Comparison of ENCODE assay signal across 9 mouse cellular contexts in the genomic region with DNA sequence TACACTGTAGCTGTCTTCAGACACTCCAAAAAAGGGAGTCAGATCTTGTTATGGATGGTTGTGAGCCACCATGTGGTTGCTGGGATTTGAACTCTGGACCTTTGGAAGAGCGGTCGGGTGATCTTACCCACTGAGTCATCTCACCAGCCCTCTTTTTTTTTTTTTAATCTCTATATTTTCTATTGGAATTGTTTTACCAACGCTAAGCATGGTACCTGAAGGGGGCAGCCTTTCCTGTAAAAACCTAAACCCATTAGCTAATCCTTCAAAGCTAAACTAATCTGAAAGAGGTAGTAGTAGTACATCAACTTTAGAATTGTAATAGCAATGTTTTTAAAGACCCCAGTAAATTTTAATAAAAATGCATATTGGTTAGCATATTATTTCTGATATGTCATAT. TPM values are rescaled to one million over a fixed set of nuclear protein-coding genes. Genes with fewer than 3 reads are reported as not detected.
DNase-seq lines count a peak whose midpoint lies in the region; ATAC-seq and TF ChIP-seq lines count a peak whose summit lies in the region.
"Had no signal": no experiment of that assay in that cellular context is flagged by ENCODE, and none has a peak within 500 bp of the region (broad histone marks: within the 10 kb centered on the region; RNA-seq: fewer than 3 reads in every experiment).

No protein-coding gene starts in this region.

- no peaks in the 10 kb centered on the region for H3K27me3 ChIP-seq in heart, adult 2 months (ENCODE audit: control insufficient read depth, insufficient read depth, low read length)
- peaks cover 6% of the 10 kb centered on the region; the same call in 1 of the 2 replicates for H3K27me3 ChIP-seq in heart, embryonic 11.5 days (ENCODE audit: control insufficient read depth, insufficient read depth, low read length)
- no peaks in the 10 kb centered on the region for H3K27me3 ChIP-seq in spleen, adult 2 months (ENCODE audit: control insufficient read depth, insufficient read depth, low read length)
- H3K27me3 ChIP-seq in hindbrain, embryonic 13.5 days = no peaks in the 10 kb centered on the region

- no peak for TF ChIP-seq POLR2A in heart, adult 2 months (IDR thresholded peaks at IDR 0.05; ENCODE audit: insufficient read depth, low read depth, low read length)
- TF ChIP-seq POLR2A in spleen, adult 2 months (IDR thresholded peaks at IDR 0.05; ENCODE audit: low read depth, low read length) = no peak

- no peak overlapping the region for H3K27ac ChIP-seq in heart, adult 2 months
- H3K27ac ChIP-seq in heart, embryonic 11.5 days (ENCODE audit: low read depth, low read length) = no peak overlapping the region
- no peak overlapping the region for H3K27ac ChIP-seq in spleen, adult 2 months (ENCODE audit: insufficient read depth, low read length)
- H3K27ac ChIP-seq in hindbrain, embryonic 13.5 days = no peak overlapping the region

- no peak overlapping the region for H3K4me2 ChIP-seq in heart, embryonic 11.5 days
- no peak overlapping the region for H3K4me2 ChIP-seq in hindbrain, embryonic 13.5 days

- no peaks in the 10 kb centered on the region for H3K4me1 ChIP-seq in heart, adult 2 months (ENCODE audit: control insufficient read depth, insufficient read depth, low read length)
- no peaks in the 10 kb centered on the region for H3K4me1 ChIP-seq in heart, embryonic 11.5 days (ENCODE audit: control insufficient read depth, insufficient read depth, low read length)
- H3K4me1 ChIP-seq in spleen, adult 2 months (ENCODE audit: control insufficient read depth, insufficient read depth, insufficient read length) = no peaks in the 10 kb centered on the region
- no peaks in the 10 kb centered on the region; the same call in 1 of the 2 replicates for H3K4me1 ChIP-seq in hindbrain, embryonic 13.5 days (replicated peaks)

- no peaks in the 10 kb centered on the region for H3K36me3 ChIP-seq in heart, adult 2 months (ENCODE audit: control insufficient read depth, insufficient read depth, low read length)
- no peaks in the 10 kb centered on the region for H3K36me3 ChIP-seq in heart, embryonic 11.5 days (ENCODE audit: control insufficient read depth, insufficient read depth, low read length)
- H3K36me3 ChIP-seq in spleen, adult 2 months (ENCODE audit: control insufficient read depth, insufficient read depth, low read length) = no peaks in the 10 kb centered on the region
- H3K36me3 ChIP-seq in hindbrain, embryonic 13.5 days = no peaks in the 10 kb centered on the region

- H3K9me3 ChIP-seq in heart, embryonic 11.5 days (replicated peaks; ENCODE audit: control insufficient read depth, low read length) = no peaks in the 10 kb centered on the region
- no peaks in the 10 kb centered on the region for H3K9me3 ChIP-seq in hindbrain, embryonic 13.5 days

- intact Hi-C loops in heart, adult 2 months (cut with DNase I) = no loop called here

- H3K9ac ChIP-seq in heart, adult 2 months (ENCODE audit: low read depth, low read length) = no peak overlapping the region
- H3K9ac ChIP-seq in heart, embryonic 11.5 days (ENCODE audit: low read depth, low read length) = no peak overlapping the region
- H3K9ac ChIP-seq in hindbrain, embryonic 13.5 days = no peak overlapping the region

- H3K79me2 ChIP-seq in heart, adult 2 months (replicated peaks; ENCODE audit: control insufficient read depth, insufficient read depth, low read length) = no peaks in the 10 kb centered on the region

- no peak for TF ChIP-seq EP300 in heart, adult 2 months (IDR thresholded peaks at IDR 0.05; ENCODE audit: insufficient read depth, low read depth, low read length)

- TF ChIP-seq CTCF in heart, adult 2 months (IDR thresholded peaks at IDR 0.05) = peak; percentile 56
- TF ChIP-seq CTCF in spleen, adult 2 months (IDR thresholded peaks at IDR 0.05; ENCODE audit: extremely low read depth, insufficient read depth, insufficient read length, insufficient replicate concordance) = no peak

- no peak overlapping the region for H3K4me3 ChIP-seq in heart, adult 2 months
- no peak overlapping the region for H3K4me3 ChIP-seq in heart, embryonic 11.5 days (ENCODE audit: low read depth, low read length)
- no peak overlapping the region for H3K4me3 ChIP-seq in spleen, adult 2 months (ENCODE audit: extremely low read depth, insufficient read depth, insufficient read length)
- no peak overlapping the region for H3K4me3 ChIP-seq in hindbrain, embryonic 13.5 days
- H3K4me3 ChIP-seq: myocyte had no signal

- peak in 1 of 2 experiments; percentile 6 for DNase-seq in heart, adult 2 months
- peak; percentile 31 to 35 for DNase-seq in spleen, adult 2 months (ENCODE audit: low read depth in 1 of 2, low spot score in 2 of 2)
- DNase-seq in spleen, postnatal 4 days (ENCODE audit: low spot score in 2 of 2) = no peak
- peak; percentile 24 for DNase-seq in embryo, embryonic 11 days
- peak; percentile 27 for DNase-seq in thymus, postnatal 25 days
- no peak for DNase-seq in left cerebral cortex, adult 18-20 months (ENCODE audit: low spot score in 2 of 2)

- 34% methylated on average over 3 of the region's 3 CpGs for WGBS in heart, adult 2 months
- 47% methylated on average over 3 of the region's 3 CpGs for WGBS in heart, embryonic 11.5 days (ENCODE audit: insufficient replicate concordance)
- WGBS in spleen, adult 2 months = 24% methylated on average over 3 of the region's 3 CpGs
- WGBS in hindbrain, embryonic 13.5 days = 47% methylated on average over 3 of the region's 3 CpGs

- ATAC-seq in heart, embryonic 11.5 days (replicated peaks; ENCODE audit: insufficient number of reproducible peaks, low FRiP score, low TSS enrichment) = no peak
- no peak for ATAC-seq in hindbrain, embryonic 13.5 days (ENCODE audit: low FRiP score)

RNA-seq across cellular contexts. Expression of a gene that starts 17.2 kb away (rescaled TPM):
- total RNA-seq in heart, adult 2 months (2021) = 1 to 10 TPM; 5.4 to 6.4 TPM
- 3.4 and 5.6 TPM in 2 replicates for polyA plus RNA-seq in heart, adult 2 months (2012; rRNA removed)
- 18.1 and 20.2 TPM in 2 replicates for polyA plus RNA-seq in heart, embryonic 11.5 days (2014; fragmentation: Nextera tagmentation; extraction: Ambion mirVana)
- polyA plus RNA-seq in spleen, adult 2 months (2012; rRNA removed) = 4.4 and 5.8 TPM in 2 replicates
- 10 to 100 TPM in 1 of 2 experiments, 1 to 10 TPM in 1; 9.7 to 12.4 TPM for total RNA-seq in left cerebral cortex, adult 18-20 months (2021)
- polyA plus RNA-seq in hindbrain, embryonic 13.5 days (2015; fragmentation: Nextera tagmentation; extraction: Ambion mirVana) = 23.4 and 24.0 TPM in 2 replicates

Comparison
In these comparisons a context has a peak if more than half of its experiments do, and no peak if none do; other contexts are left out.
1. DNase-seq: peak in spleen, adult 2 months (2 of 2), embryo, embryonic 11 days (single experiment) and thymus, postnatal 25 days (single experiment); none in spleen, postnatal 4 days (0 of 2) and left cerebral cortex, adult 18-20 months (0 of 2).